Mouse (Mus musculus): ENCODE measurements at regions not wholly inside any gene's neighbourhood (a gene's known extent, or its start where the extent isn't known, plus 50 kb on each side); places are given as distances from the start of the nearest gene placed in this dataset.

GRCm38 (mm10) chr17:45237246-45237645 is 196.3 kb downstream of the Cdc5l start:
- DNase-seq: no peak

GRCm38 (mm10) chr17:45235401-45235800 is 198.1 kb downstream of the Cdc5l start:
- no peak for DNase-seq

GRCm38 (mm10) chr17:45232874-45233273 is 200.7 kb downstream of the Cdc5l start:
- DNase-seq: no peak

- DNase-seq: no peak
These were observed 206.3 kb downstream of the Cdc5l start for GRCm38 (mm10) chr17:45227190-45227589.

- no peak for DNase-seq
These were observed 207.1 kb downstream of the Cdc5l start for GRCm38 (mm10) chr17:45226486-45226885.

GRCm38 (mm10) chr17:45221625-45222024 is 211.9 kb downstream of the Cdc5l start:
- no peak for DNase-seq

GRCm38 (mm10) chr17:45217126-45217525 is 216.4 kb downstream of the Cdc5l start:
- no peak for DNase-seq

- DNase-seq: peak; percentile 26
These were observed 218.2 kb downstream of the Cdc5l start for GRCm38 (mm10) chr17:45215067-45216049.

GRCm38 (mm10) chr17:45210984-45211383 is 222.6 kb downstream of the Cdc5l start:
- no peak for DNase-seq

GRCm38 (mm10) chr17:45209387-45209663 is 224.2 kb downstream of the Cdc5l start:
- DNase-seq: no peak

- peak; percentile 73 for DNase-seq
These were observed 224.7 kb downstream of the Cdc5l start for GRCm38 (mm10) chr17:45208596-45209386.

- DNase-seq: no peak
These were observed 237.8 kb downstream of the Cdc5l start for GRCm38 (mm10) chr17:45195779-45196178.

GRCm38 (mm10) chr17:45194786-45195281 is 238.7 kb downstream of the Cdc5l start:
- DNase-seq: no peak

GRCm38 (mm10) chr17:45193456-45194025 is 240.0 kb downstream of the Cdc5l start:
- no peak for DNase-seq

- DNase-seq: no peak
These were observed 246.1 kb downstream of the Cdc5l start for GRCm38 (mm10) chr17:45187402-45187801.

- no peak for DNase-seq
These were observed 257.2 kb downstream of the Cdc5l start for GRCm38 (mm10) chr17:45176340-45176739.

GRCm38 (mm10) chr17:45169257-45169994 is 264.1 kb downstream of the Cdc5l start:
- DNase-seq: peak; percentile 70

All from retina, postnatal 1 day (tissue).